Mouse (Mus musculus): ENCODE results near the gene Fam120a.
A peak's percentile ranks its signal among the peaks of the same experiment; 100 is the strongest.

The Fam120a gene

DNA sequence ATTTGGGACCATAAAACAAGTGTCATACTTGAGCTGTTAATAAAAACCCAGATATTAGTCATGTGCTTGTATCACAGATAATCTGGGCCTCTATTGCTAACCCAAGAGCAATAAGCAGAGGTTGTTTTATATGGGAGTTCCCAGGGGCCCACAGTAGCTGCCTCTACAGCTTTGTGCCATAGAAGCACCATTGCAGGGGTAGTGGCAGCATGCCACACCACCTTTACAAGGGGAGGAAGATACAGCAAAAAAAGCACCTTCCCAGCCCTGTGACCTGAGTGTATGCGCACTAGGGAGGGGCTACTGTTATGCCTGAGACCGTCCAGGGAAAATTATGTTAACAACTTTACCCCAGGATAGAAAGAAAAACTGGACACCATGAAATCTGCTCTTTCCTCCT, 62.4 kb downstream of the Fam120a start:
- no peak for DNase-seq

DNA sequence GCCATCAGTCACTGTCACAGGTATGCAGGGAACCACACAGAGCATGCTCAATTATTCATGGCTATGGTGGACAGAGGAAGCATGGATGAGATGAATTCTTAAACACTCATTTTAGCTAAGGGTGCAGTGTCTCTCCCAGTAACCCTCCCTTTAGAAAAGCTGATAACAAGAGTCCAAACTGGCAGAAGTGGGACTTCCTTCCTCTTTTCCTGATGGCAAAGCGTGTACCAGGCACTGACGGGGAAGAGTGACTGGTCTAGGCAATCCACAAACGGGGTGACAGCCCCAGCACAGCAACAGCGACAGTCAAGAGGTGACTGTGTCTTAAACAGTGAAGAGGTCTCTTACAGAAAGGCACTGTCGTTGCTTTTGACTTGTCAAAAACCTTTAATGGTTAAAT, 72.4 kb downstream of the Fam120a start:
- DNase-seq = no peak

DNA sequence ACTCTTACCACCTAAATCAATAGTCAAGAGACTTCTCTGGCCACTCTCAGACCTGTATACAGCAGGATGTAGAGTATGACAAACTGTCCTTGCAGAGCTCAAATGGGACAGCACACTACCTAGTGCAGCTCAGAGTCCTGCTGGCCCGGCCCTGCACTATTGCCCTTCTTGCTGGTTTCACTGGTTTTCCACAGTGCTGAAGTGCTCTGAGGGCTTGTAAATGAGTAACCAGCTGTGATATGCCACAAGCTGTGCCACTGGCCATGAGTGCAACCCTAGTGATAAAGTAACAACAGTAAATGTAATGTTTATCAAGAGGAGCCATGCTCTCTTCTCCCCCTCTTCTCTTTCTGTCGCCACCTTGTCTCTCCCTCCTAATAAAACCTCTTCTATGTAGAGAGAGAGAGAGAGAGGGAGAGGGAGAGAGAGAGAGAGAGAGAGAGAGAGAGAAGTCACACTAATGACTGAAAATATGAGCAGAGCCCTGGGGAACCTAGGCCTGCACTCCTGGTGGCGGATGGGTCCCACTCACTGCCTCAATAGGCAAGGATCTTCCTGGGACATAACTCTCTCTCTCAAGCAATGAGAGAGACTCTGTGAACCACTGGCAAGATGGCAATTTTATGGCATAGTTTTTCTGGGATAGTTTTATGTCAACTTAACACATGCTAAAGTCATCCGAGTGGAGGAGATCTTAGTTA, 77.4 kb downstream of the Fam120a start:
- DNase-seq = no peak

DNA sequence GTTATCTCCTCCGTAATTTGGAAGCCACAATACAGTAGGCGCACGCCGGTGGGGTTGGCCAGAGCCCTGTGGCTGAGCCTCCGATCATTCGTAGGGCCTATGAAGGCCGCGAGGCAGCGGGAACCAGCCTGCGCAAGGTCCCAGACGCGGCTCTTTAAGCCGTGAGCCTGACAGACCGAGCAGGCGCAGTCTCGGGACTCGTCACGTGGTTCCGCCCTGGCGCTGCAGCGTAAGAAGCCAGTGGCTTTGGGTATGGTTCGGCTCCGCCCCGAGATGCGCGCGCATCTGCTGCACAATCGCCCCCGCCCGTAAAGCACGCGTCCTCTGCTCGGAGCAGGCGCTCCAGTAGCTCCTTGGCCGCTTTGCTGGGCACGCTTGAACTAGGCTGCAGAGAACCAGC, 89.3 kb downstream of the Fam120a start:
- DNase-seq = peak; percentile 99

DNA sequence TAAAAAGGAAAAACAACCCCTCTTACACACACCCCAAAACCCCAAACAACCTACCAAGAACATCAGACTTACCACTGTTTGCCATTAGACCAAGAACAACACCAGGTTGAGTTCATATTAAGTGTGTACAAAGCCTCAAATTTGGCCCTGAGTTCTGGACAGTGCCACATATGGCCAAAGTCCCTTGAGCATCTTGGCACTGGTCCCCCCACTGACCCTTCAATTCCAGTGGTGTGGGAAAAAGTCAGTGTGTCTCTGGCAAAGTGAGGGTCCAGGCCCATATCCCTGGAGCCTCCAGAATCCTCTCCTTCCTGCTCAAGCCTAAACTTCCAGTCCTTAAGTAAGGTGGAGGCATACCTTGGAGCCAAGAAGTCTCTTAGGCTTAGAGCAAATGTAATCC, 90.0 kb downstream of the Fam120a start:
- DNase-seq = no peak

DNA sequence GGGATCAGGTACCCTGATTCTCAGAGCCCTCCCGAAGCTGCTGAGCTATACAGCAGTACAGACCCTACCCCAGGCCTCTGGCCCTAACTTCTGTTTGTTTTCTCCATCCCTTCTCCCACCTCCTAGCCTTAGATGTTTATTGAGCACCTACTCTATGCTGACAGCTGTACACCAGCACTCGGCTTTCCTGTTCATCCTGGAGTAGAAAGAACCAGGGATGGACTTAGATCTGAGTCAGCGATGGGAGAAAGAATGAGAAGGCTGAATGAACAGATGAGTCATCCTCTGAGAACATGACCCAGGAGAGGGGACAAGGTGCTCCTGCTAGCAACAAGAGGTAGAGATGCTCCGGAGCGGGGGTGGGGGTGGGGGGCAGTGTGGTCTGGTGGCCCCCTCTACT, 95.1 kb downstream of the Fam120a start:
- DNase-seq = no peak

DNA sequence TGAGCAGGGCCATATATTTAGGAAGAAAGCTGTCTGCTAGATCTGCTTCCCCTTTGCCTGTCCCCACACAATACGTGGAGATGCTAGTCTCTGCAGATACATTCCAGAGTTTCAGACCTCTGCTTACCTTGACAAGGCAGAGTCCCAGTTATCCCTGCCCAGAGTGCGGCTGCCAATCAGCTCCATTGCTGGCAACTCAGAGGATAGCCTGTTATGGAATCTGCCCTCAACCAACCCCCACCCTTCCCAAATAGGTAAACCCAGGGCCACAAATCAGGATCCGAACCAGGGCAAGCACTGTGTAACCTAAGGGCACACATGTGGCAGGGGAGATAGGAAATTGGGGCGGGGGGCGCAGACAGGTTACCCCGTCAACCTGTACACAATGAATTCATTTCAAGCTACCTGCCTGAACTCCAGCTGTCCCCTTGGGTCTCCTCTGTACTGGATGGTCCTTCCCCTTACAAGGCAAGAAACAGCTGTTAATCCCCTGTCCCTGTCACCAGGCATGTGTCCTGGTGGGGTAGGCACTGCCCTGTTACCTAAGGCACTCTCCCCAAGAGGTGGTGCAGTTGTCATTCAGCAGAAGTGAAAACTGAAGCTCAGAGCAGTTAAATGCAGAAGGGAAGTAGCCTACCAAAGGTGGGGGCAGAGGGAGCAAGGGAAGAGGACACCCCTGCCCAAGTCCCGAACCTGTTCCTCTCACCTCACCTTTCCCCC, 95.8 kb downstream of the Fam120a start:
- DNase-seq = peak; percentile 54

DNA sequence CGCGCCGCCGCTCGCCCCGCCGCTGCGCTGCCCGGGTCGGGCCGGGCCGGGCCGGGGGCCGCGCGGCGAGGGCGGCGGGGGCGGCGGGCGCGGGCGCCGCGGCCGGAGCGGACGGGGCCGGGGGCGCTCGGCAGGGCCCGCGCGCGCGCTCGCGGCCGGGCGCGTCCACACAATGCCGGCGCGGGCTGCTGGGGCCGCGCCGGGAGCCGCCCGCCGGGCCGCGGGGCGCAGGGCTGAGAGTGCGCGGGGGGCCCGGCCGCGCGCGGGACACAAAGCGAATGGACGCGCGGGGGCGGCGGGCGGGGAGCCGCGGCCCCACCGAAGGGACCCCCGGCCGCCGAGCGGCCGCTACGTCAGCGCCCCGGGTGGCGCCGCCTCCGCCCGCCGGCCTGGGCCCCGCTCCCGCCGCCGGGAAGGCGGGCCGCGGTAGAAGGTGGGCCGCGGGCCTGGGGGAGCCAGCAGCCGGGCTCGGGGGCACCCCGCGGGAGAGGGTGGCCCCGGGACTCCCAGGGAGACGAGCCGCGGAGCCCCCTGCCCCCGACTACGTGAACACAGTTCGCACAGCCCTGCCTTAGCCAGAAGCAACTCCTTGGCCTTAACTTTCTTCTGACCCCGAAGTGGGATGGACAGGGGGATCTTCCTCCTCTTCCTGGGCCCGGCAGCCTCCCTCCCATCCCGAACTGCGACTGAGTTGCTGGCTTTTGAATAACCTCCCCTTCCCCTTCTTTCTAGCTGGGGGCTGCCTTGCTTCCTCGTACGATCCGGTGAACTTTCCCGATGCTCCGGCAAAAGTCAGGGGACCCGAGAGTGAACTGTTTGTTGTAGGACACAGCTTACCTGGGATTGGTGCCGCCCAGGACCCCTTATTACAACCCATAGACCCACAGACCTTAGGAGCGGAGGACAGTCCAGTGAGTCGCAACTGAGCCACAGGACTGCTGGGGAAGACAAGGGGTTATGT, 96.8 kb downstream of the Fam120a start, which contains the start of gene Phf2:
Gene Phf2 (minus strand): TSS at position 349 of the 961 bp plus-strand sequence.
- peak; percentile 57 for DNase-seq

DNA sequence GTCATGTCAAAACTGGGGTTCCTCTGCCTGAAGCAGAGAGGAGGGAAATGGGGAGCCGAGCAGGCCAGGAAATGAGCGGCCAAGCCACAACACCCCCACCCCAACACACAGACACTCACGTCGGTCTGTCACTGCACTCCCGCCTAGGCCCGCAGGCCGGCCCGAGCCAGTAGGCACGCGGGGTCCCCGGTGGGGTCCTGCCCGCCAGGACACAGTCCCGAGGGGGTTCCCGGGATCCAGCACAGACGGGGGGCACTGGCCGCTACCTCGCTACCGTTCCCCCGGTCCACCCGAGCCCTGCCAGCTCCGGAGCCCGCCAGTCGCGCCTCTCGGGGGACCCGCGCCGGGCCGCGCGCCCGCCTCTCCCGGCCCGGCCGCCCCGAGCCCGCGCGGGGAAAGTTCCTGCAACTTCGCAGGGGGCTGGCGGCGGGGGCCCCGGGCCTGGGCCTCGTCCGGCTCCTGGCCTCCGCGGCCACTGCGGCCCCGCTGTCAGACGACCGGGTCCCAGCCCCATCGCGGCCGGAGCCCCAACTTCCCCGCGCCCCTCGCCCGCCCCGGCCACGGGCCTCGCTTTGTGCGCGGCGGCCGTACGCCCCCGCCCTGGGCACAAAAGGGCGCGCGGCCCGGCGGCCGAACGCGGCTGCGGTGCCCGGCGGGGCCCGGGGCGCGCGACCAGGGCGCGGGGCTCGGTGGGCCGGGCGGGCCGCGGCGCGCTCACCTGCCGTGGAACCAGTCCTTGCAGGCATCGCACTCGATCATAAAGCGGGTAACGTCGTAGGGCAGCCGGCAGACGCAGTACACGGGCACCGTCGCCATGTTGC, 97.7 kb downstream of the Fam120a start:
- DNase-seq = peak; percentile 79

DNA sequence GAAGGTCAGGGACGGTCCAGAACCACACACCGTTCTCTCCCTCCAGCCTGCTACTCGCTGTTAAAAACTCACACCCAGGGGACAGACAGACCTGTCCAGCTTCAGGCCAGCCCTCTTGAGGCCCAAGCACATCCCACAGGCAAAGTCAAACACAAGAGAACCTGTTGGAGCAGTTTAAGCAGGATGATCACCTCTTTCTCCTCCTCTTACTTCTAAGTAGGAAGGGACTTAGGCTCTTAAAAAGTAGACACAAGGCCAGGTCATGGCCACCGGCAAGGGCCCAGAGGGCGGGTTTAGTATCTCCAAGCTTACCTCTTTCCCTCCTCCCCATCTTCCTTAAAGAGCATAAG, 98.2 kb downstream of the Fam120a start:
- DNase-seq = no peak

DNA sequence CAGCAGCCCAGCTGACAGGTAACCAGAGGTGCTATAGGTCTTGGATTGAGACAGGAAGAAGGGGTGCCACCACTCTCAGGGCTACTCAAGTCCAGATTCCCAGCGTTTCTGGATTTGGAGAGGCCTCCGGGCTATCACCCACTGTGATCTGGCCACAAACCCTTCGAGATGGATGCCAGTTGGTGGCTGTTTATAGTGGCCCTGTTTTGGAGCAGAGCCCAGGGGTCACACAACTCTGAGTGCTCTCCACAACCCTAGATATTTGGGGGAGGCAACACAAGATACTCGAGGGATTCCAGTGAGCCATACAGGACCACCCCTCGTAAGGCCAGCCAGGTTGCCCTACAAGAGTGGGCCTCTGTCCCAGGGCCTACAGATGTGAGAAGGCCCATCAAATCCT, 98.7 kb downstream of the Fam120a start:
- peak; percentile 49 for DNase-seq

DNA sequence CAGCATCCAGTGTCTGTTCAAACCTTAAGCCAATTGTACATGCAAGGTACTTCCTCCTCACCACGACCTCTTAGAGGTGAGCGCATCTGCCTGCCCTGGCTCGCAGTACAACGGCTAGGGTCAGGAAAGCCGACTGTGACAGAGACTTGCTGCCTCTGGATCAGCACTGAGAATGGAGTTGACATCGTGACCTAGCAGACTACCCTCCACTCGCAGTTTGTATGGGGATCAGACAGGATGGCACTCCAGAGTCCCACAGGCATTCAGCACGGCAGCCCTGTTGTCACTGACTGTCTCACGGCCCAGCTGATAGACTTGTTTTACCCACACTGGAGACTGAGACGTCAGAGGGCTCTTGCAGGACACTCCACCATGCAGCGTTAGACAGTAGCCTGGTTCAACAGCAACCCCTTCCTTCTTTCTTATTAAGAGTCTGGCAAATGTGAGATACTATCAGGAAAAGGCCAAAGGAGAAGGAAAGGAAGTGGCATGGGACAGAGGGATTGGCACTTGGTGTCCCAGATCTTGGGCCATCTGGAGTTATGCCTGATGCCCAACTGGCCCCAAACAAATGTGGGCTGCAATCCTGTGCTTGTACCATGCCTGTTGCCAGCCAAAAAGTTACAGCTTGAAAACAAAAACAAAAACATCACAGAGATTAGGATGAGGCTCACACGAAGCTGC, 103.0 kb downstream of the Fam120a start:
- peak; percentile 53 for DNase-seq

DNA sequence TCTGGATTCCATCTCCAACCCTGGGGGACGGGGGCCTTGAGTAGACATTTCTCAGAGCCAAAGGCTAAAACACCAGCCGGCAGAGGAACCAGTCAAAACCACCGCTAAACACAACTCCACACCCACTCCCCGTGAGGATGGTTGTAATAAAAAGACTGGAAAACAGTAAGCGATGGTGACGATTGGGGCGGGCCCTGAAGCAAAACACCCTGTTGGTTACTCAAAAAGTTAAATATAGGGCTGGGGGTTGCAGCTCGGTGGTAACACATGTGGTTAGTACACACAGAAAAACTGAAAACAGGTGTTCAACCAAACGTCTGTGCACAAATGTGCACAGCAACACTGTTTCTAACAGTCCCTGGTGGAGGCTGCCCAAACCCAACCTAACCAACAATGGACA, 104.3 kb downstream of the Fam120a start:
- DNase-seq = peak; percentile 87

DNA sequence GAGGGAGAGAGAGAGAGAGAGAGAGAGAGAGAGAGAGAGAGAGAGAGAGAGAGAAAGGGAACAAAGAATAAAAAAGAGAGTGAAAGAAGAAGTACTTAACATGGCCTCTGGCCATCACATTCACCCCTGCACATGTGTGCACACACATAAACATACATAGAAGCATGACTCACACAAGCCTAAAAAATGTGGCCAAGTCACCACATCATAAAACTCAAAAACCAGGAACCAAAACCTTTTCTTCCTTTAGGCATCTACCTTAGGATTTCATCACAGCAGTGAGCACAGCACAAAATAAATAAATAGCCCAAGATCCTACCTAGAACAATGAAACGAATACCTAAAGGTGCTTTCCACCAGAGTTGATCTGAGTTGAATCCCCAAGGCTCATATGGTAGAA, 105.9 kb downstream of the Fam120a start:
- no peak for DNase-seq

DNA sequence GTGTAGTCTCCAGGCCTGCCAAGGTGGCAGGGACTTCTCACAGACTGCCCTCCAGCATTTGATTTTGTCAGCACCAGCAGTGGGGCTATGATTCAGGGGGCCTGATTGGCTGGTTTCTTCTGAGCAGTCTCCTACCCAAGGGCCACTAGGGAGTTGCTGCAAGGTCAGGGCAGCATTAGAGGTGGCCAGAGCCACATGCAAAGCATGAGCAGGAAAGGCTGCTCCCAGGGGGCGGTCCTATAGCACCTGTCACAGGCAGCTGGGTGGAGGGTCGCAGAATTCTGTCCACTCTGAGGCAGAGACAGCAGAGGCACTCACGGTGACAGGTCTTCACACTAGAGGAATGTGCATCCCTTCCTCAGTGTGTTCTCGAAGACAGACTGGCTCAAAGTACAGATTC, 109.0 kb downstream of the Fam120a start:
- no peak for DNase-seq

DNA sequence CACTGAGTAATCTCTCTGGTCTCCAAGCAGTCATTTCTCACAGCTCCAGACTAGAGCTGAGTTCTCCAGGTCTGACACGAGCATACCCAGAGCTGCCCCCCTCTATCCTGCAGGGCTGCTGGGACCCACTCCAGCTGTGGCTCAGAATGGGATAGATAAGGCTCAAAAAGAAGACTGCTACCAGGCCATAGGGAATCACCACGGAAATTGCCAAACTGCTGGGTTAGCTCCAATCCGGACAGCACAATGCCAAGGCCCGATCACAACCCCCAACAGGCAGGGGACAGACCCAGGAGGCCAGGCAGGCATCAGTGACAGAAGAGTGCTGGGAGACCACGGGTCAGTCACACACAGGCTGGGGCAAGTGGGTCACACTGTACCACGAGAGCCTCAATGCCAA, 109.8 kb downstream of the Fam120a start:
- DNase-seq = no peak

DNA sequence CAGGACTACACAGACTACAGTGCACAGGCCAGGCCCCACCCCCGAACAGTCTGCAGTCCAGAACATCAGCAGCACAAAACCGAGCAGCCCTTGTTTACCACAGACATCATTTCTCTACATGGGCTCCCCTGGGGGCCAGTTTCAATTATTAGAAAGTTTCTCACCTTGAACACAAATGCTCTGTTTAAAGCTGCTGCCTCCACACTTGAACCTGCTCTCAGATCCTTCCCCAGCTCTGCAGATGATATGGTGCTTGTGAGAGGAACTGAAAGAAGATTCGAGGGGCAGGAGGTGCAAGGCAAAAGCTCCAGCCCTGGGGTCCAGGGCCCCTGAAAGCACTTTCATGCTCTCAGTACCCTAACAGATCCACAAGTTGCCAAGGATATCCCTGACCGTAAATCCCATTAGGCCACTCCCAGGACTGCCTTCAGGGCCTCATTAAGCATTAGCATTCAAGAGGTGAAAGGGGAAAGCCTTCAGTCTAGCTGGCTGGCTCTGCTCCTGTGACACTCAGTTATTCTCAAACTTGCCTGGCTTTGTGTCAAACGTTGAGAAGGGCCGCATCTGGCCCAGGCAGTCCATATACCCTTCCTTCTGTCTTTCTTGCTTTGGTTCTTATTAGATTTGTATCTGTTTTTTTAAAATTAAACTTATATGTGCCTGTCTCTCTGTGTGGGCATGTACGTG, 110.4 kb downstream of the Fam120a start:
- no peak for DNase-seq

DNA sequence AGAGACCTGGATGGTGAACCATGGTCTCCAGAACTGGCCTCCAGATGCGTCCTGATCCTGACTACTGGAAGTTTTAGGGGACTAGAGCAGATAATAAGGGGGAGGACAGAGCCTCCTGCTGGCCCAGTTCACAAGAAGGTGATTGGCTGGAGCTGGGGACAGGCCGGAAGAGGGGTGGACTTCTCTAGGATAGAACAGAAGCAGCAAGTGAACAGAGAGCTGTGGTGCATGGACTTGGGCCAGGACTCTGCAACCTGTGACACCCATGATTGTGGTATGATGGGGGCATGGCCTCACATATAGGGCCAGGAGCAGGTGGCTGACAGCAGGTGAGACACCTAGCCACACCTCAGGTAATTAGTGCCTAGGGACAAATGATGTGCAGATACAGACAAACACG, 113.9 kb downstream of the Fam120a start:
- no peak for DNase-seq

DNA sequence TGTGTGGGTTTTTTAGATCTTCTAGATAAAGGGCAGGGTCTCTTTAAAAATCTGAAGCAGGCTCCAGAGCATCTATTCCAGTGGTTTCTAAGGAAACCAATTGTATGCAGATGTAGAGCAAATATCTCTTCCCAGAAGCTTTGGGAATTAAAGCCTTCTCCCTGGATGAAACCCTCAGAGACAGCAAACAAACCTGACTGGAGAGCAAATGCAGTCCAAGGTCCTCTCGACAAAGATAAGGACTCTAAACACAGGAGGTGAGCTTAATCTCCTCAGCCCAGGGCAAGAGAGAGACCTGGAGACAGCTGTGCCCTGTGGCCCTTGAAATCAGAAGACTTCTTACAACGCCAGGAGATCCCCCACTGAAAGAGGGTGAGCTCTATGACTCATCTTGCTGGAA, 114.3 kb downstream of the Fam120a start:
- DNase-seq = no peak

DNA sequence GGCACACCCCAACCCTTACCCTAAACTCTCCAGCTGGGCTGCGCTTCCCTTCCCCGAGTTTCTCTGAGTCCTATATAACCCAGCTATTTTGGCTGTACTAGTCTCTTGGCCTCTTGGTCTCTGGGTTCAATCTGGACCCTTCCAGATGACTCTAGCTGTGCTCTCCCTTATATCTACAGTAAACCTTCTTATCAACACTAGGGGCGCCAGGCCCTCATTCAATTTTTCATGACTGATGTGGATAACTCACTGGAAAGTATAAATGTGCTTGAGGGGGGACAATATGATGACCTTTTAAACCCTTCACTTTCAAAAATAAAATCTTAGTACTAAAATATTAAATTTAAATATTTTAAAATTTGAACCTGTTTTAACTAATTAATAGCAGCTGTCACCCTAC, 115.0 kb downstream of the Fam120a start:
- DNase-seq = no peak

DNA sequence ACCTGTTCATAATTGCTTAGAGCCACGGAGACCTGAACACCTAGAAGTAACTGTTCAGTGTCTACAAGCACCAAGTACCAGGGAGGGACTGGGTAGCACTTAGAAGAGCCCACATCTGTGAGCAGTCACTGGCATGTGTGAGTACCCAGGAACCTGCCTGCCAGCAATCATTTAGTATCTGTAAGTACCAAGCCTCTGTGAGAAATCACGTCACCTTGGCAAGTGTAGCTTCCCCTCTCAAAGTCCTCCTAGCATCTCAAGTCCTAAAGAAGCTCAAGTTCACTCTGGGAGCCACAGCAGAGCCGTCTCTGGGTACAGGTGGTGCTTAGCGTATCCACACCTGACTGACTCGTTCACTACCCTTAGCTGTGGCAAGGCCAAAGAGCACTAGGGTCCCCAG, 116.1 kb downstream of the Fam120a start:
- no peak for DNase-seq

Measured in thymus, postnatal 14 days (tissue).